ENCODE assay signal across 8 mouse cellular contexts in genomic region chr11:21570109-21570474, GRCm38 (mm10). TPM values are rescaled to one million over a fixed set of nuclear protein-coding genes. Genes with fewer than 3 reads are reported as not detected.
A peak's percentile ranks its signal among the peaks of the same experiment; 100 is the strongest.
DNase-seq lines count a peak whose midpoint lies in the region; ATAC-seq and TF ChIP-seq lines count a peak whose summit lies in the region.

No protein-coding gene starts in this region.

- 70% methylated on average over 2 of the region's 2 CpGs for WGBS in lung, embryonic 14.5 days
- 52% methylated on average over 2 of the region's 2 CpGs for WGBS in lung, adult 2 months
- 19% methylated on average over 2 of the region's 2 CpGs for WGBS in heart, postnatal 0 days
- 75% methylated on average over 2 of the region's 2 CpGs for WGBS in liver, embryonic 11.5 days
- 54% methylated on average over 2 of the region's 2 CpGs for WGBS in stomach, postnatal 0 days

- H3K36me3 ChIP-seq in lung, embryonic 14.5 days (ENCODE audit: insufficient read depth), result peaks cover 13% of the 10 kb centered on the region
- peaks cover 22% of the 10 kb centered on the region for H3K36me3 ChIP-seq in heart, postnatal 0 days (replicated peaks; ENCODE audit: control insufficient read depth, insufficient read depth, low read length)
- H3K36me3 ChIP-seq in liver, embryonic 11.5 days (ENCODE audit: control insufficient read depth, insufficient read depth, low read length), result peaks cover 4% of the 10 kb centered on the region; the same call in 1 of the 2 replicates
- 0 out of 2 replicates have a peak, but pooled peaks cover 3% of the 10 kb centered on the region for H3K36me3 ChIP-seq in stomach, postnatal 0 days (ENCODE audit: control insufficient read depth, insufficient read depth, low read length)

- H3K9me3 ChIP-seq in lung, embryonic 14.5 days (ENCODE audit: low read depth, low read length), result no peaks in the 10 kb centered on the region
- H3K9me3 ChIP-seq in heart, postnatal 0 days (replicated peaks; ENCODE audit: control insufficient read depth, low read length), result no peaks in the 10 kb centered on the region
- no peaks in the 10 kb centered on the region for H3K9me3 ChIP-seq in liver, embryonic 11.5 days (ENCODE audit: control insufficient read depth, low read length)
- no peaks in the 10 kb centered on the region for H3K9me3 ChIP-seq in stomach, postnatal 0 days (ENCODE audit: control insufficient read depth, low read length)

- no peak for TF ChIP-seq EP300 in heart, postnatal 0 days (IDR thresholded peaks at IDR 0.05; ENCODE audit: low read depth)
- TF ChIP-seq EP300 in stomach, postnatal 0 days (optimal IDR thresholded peaks at IDR 0.05), result no peak

- TF ChIP-seq CTCF in lung, embryonic 14.5 days (IDR thresholded peaks at IDR 0.05; ENCODE audit: low read depth), result no peak
- no peak for TF ChIP-seq CTCF in lung, adult 2 months (IDR thresholded peaks at IDR 0.05; ENCODE audit: insufficient read depth, low read length)
- no peak for TF ChIP-seq CTCF in heart, postnatal 0 days (IDR thresholded peaks at IDR 0.05; ENCODE audit: low read depth)
- TF ChIP-seq CTCF in stomach, postnatal 0 days (IDR thresholded peaks at IDR 0.05; ENCODE audit: low read depth), result no peak

- peak overlapping the region; percentile 70 for H3K4me2 ChIP-seq in lung, embryonic 14.5 days
- H3K4me2 ChIP-seq in heart, postnatal 0 days (ENCODE audit: low read depth, low read length), result peak overlapping the region; percentile 61
- H3K4me2 ChIP-seq in liver, embryonic 11.5 days, result peak overlapping the region; percentile 18; the same call in 1 of the 2 replicates
- H3K4me2 ChIP-seq in stomach, postnatal 0 days (replicated peaks; ENCODE audit: low read depth), result 0 out of 2 replicates have a peak overlapping the region, but pooled peaks have one; percentile 6

- peak overlapping the region; percentile 50; the same call in 1 of the 2 replicates for H3K27ac ChIP-seq in lung, embryonic 14.5 days (ENCODE audit: low read depth)
- H3K27ac ChIP-seq in heart, postnatal 0 days (ENCODE audit: low read depth), result peak overlapping the region; percentile 96
- H3K27ac ChIP-seq in liver, embryonic 11.5 days (ENCODE audit: low read depth, low read length), result no peak overlapping the region
- no peak overlapping the region for H3K27ac ChIP-seq in stomach, postnatal 0 days (replicated peaks)

- no peak for DNase-seq in lung, embryonic 14.5 days
- no peak for DNase-seq in lung, adult 2 months
- peak; percentile 26 for DNase-seq in heart, postnatal 0 days (ENCODE audit: low spot score)
- no peak for DNase-seq in liver, embryonic 11.5 days (ENCODE audit: low spot score)
- no peak for DNase-seq in stomach, postnatal 0 days (ENCODE audit: low spot score)
- DNase-seq in thymus, postnatal 14 days, result no peak
- DNase-seq in adrenal gland, adult 2 months, result no peak

- H3K27me3 ChIP-seq in lung, embryonic 14.5 days (ENCODE audit: insufficient read depth, low read length), result no peaks in the 10 kb centered on the region
- no peaks in the 10 kb centered on the region for H3K27me3 ChIP-seq in heart, postnatal 0 days (ENCODE audit: control insufficient read depth, insufficient read depth, low read length)
- no peaks in the 10 kb centered on the region for H3K27me3 ChIP-seq in liver, embryonic 11.5 days (replicated peaks; ENCODE audit: control insufficient read depth, insufficient read depth, low read length)
- H3K27me3 ChIP-seq in stomach, postnatal 0 days (ENCODE audit: control insufficient read depth, insufficient read depth, low read length), result no peaks in the 10 kb centered on the region

- H3K4me3 ChIP-seq in lung, embryonic 14.5 days (ENCODE audit: low read depth, low read length), result 0 out of 2 replicates have a peak overlapping the region, but pooled peaks have one; percentile 84
- H3K4me3 ChIP-seq in lung, adult 2 months (replicated peaks; ENCODE audit: extremely low read depth, low read depth, low read length), result no peak overlapping the region
- H3K4me3 ChIP-seq in heart, postnatal 0 days (ENCODE audit: low read depth, low read length), result peak overlapping the region; percentile 88
- no peak overlapping the region for H3K4me3 ChIP-seq in liver, embryonic 11.5 days (ENCODE audit: low read depth, low read length)
- no peak overlapping the region for H3K4me3 ChIP-seq in stomach, postnatal 0 days (ENCODE audit: low read depth, low read length)

- no peak for ATAC-seq in lung, embryonic 14.5 days (ENCODE audit: insufficient read depth)
- no peak for ATAC-seq in heart, postnatal 0 days (ENCODE audit: insufficient read depth, low read depth)
- ATAC-seq in liver, embryonic 11.5 days (replicated peaks; ENCODE audit: low FRiP score), result no peak
- no peak for ATAC-seq in stomach, postnatal 0 days (ENCODE audit: low FRiP score, low TSS enrichment)
- no peak for ATAC-seq in granulocyte monocyte progenitor cell, adult 5-6 weeks (replicated peaks; ENCODE audit: poor library complexity, severe bottlenecking)

- TF ChIP-seq POLR2A in lung, adult 2 months (IDR thresholded peaks at IDR 0.05; ENCODE audit: borderline replicate concordance, extremely low read depth, low read depth, low read length), result no peak

- no peaks in the 10 kb centered on the region for H3K4me1 ChIP-seq in lung, embryonic 14.5 days (ENCODE audit: insufficient read depth)
- peaks cover 5% of the 10 kb centered on the region; the same call in 1 of the 2 replicates for H3K4me1 ChIP-seq in lung, adult 2 months (ENCODE audit: control insufficient read depth, insufficient read depth, low read length)
- H3K4me1 ChIP-seq in heart, postnatal 0 days (ENCODE audit: control insufficient read depth, insufficient read depth), result peaks cover 21% of the 10 kb centered on the region; the same call in 1 of the 2 replicates
- peaks cover 9% of the 10 kb centered on the region for H3K4me1 ChIP-seq in liver, embryonic 11.5 days (replicated peaks; ENCODE audit: control insufficient read depth, insufficient read depth, low read length)
- no peaks in the 10 kb centered on the region for H3K4me1 ChIP-seq in stomach, postnatal 0 days (replicated peaks; ENCODE audit: control insufficient read depth, insufficient read depth)

- H3K9ac ChIP-seq in lung, embryonic 14.5 days, result 0 out of 2 replicates have a peak overlapping the region, but pooled peaks have one; percentile 14
- H3K9ac ChIP-seq in heart, postnatal 0 days (replicated peaks; ENCODE audit: low read depth, low read length), result peak overlapping the region; percentile 64
- no peak overlapping the region for H3K9ac ChIP-seq in liver, embryonic 11.5 days (ENCODE audit: low read depth, low read length)
- H3K9ac ChIP-seq in stomach, postnatal 0 days (ENCODE audit: low read length), result no peak overlapping the region

RNA-seq across cellular contexts. Expression of gene Wdpcp, which starts 1.9 kb away (rescaled TPM):
- 10.1 and 10.7 TPM in 2 replicates for polyA plus RNA-seq in lung, embryonic 14.5 days (2014; fragmentation: Nextera tagmentation; extraction: Ambion mirVana)
- polyA plus RNA-seq in lung, adult 2 months (2012; rRNA removed), result 3.6 and 6.1 TPM in 2 replicates
- 5.8 and 32.1 TPM in 2 replicates for total RNA-seq in heart, postnatal 0 days (2014; rRNA removed; ENCODE audit: low replicate concordance)
- polyA plus RNA-seq in heart, postnatal 0 days (2015; fragmentation: Nextera tagmentation; extraction: Ambion mirVana), result 4.0 and 4.2 TPM in 2 replicates
- polyA plus RNA-seq in liver, embryonic 11.5 days (2014; fragmentation: Nextera tagmentation; extraction: Ambion mirVana), result 3.7 and 5.1 TPM in 2 replicates
- polyA plus RNA-seq in stomach, postnatal 0 days (2015; fragmentation: Nextera tagmentation; extraction: Ambion mirVana), result 3.3 and 4.4 TPM in 2 replicates
- total RNA-seq in granulocyte monocyte progenitor cell, adult 5-6 weeks (2014; fragmentation: Nextera tagmentation), result 5.7 and 12.8 TPM in 2 replicates
- 17.7 and 18.2 TPM in 2 replicates for total RNA-seq in granulocyte monocyte progenitor cell, adult 5-6 weeks (2017)
- total RNA-seq in adrenal gland, adult 2 months (2021), result 10 to 100 TPM; 12.6 to 13.3 TPM
- 2.1 and 2.5 TPM in 2 replicates for polyA plus RNA-seq in adrenal gland, adult 2 months (2012; rRNA removed)

RNA-seq across cellular contexts. Expression of gene Mdh1, which starts 2.1 kb away (rescaled TPM):
- polyA plus RNA-seq in lung, embryonic 14.5 days (2014; fragmentation: Nextera tagmentation; extraction: Ambion mirVana), result 330 and 378 TPM in 2 replicates
- 60.2 and 104 TPM in 2 replicates for polyA plus RNA-seq in lung, adult 2 months (2012; rRNA removed)
- 1,252 and 1,335 TPM in 2 replicates for total RNA-seq in heart, postnatal 0 days (2014; rRNA removed; ENCODE audit: low replicate concordance)
- polyA plus RNA-seq in heart, postnatal 0 days (2015; fragmentation: Nextera tagmentation; extraction: Ambion mirVana), result 3,016 and 3,055 TPM in 2 replicates
- 282 and 283 TPM in 2 replicates for polyA plus RNA-seq in liver, embryonic 11.5 days (2014; fragmentation: Nextera tagmentation; extraction: Ambion mirVana)
- 408 and 413 TPM in 2 replicates for polyA plus RNA-seq in stomach, postnatal 0 days (2015; fragmentation: Nextera tagmentation; extraction: Ambion mirVana)
- 223 and 328 TPM in 2 replicates for total RNA-seq in granulocyte monocyte progenitor cell, adult 5-6 weeks (2014; fragmentation: Nextera tagmentation)
- 208 and 232 TPM in 2 replicates for total RNA-seq in granulocyte monocyte progenitor cell, adult 5-6 weeks (2017)
- 100 to 1,000 TPM; 548 to 669 TPM for total RNA-seq in adrenal gland, adult 2 months (2021)
- polyA plus RNA-seq in adrenal gland, adult 2 months (2012; rRNA removed), result 60.0 and 66.6 TPM in 2 replicates

Comparison
In these comparisons a context has a peak if more than half of its experiments do, and no peak if none do; other contexts are left out.
1. H3K4me3 ChIP-seq: peak in lung, embryonic 14.5 days (single experiment) and heart, postnatal 0 days (single experiment); none in lung, adult 2 months (single experiment), liver, embryonic 11.5 days (single experiment) and stomach, postnatal 0 days (single experiment).
2. H3K27ac ChIP-seq: peak in lung, embryonic 14.5 days (single experiment) and heart, postnatal 0 days (single experiment); none in liver, embryonic 11.5 days (single experiment) and stomach, postnatal 0 days (single experiment).
3. H3K4me2 ChIP-seq: peak in every context shown above with its lines; median percentile 70 in lung, embryonic 14.5 days; 61 in heart, postnatal 0 days; 18 in liver, embryonic 11.5 days; 6 in stomach, postnatal 0 days.
4. H3K9ac ChIP-seq: peak in lung, embryonic 14.5 days (single experiment) and heart, postnatal 0 days (single experiment); none in liver, embryonic 11.5 days (single experiment) and stomach, postnatal 0 days (single experiment).